Comparison of ENCODE assay signal across 27 mouse cellular contexts in the genomic region with DNA sequence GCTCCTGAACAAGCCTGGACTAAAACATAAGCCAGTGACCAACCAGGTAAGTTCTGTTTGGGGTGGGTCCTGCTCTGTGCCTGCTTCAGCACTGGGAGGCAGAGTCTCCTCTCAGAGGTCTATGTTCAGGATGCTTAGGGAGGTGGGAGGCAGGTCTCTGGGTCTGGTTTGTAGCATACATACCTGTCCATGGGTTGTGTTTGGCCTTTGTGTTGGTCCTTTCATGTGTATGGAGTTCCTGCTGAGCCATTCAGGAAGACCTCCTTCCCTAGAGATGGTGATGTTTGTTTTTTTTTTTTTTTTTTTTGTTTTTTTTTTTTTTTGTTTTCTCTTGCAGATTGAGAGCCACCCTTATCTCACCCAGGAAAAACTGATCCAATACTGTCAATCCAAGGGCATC. TPM values are rescaled to one million over a fixed set of nuclear protein-coding genes. Genes with fewer than 3 reads are reported as not detected.
DNase-seq lines count a peak whose midpoint lies in the region; ATAC-seq and TF ChIP-seq lines count a peak whose summit lies in the region.
"Had no signal": no experiment of that assay in that cellular context is flagged by ENCODE, and none has a peak within 500 bp of the region (broad histone marks: within the 10 kb centered on the region; RNA-seq: fewer than 3 reads in every experiment).

No protein-coding gene starts in this region.

- no peak overlapping the region for H3K9ac ChIP-seq in ES-E14 (ENCODE audit: insufficient read depth, low read depth, low read length, poor library complexity, severe bottlenecking)
- H3K9ac ChIP-seq in midbrain, embryonic 15.5 days, result no peak overlapping the region

- no peaks in the 10 kb centered on the region for H3K4me1 ChIP-seq in ES-E14 (ENCODE audit: control insufficient read depth in 2 of 2, insufficient read depth in 2 of 2, low read length in 2 of 2, poor library complexity in 1 of 2)
- H3K4me1 ChIP-seq in midbrain, embryonic 15.5 days, result no peaks in the 10 kb centered on the region

- H3K27ac ChIP-seq in ES-E14 (ENCODE audit: insufficient read depth, low read depth, low read length, poor library complexity, severe bottlenecking), result no peak overlapping the region
- no peak overlapping the region for H3K27ac ChIP-seq in midbrain, embryonic 15.5 days

- no peaks in the 10 kb centered on the region for H3K36me3 ChIP-seq in ES-E14 (ENCODE audit: control insufficient read depth, insufficient read depth, low read length, poor library complexity, severe bottlenecking)
- no peaks in the 10 kb centered on the region for H3K36me3 ChIP-seq in midbrain, embryonic 15.5 days (replicated peaks)
- H3K36me3 ChIP-seq: G1E had no signal

- no peaks in the 10 kb centered on the region for H3K9me3 ChIP-seq in ES-E14 (ENCODE audit: control insufficient read depth, insufficient read depth, low read depth, low read length)
- no peaks in the 10 kb centered on the region for H3K9me3 ChIP-seq in midbrain, embryonic 15.5 days
- H3K9me3 ChIP-seq: G1E had no signal

- peak; percentile 61 for DNase-seq in ES-CJ7 (ENCODE audit: low read depth, low spot score)
- no peak for DNase-seq in ES-E14 (ENCODE audit: low read depth, low spot score)
- peak; percentile 63 for DNase-seq in R1 (ENCODE audit: low read depth, low spot score)
- DNase-seq in ZHBTc4 (ENCODE audit: low read depth, low spot score), result peak; percentile 35
- DNase-seq in urinary bladder, adult 2 months (ENCODE audit: low spot score), result no peak
- no peak for DNase-seq in thymus, postnatal 36 days
- no peak for DNase-seq in frontal cortex, postnatal 14 days (ENCODE audit: low spot score in 2 of 2)
- DNase-seq: adrenal gland, adult 2 months; adrenal gland, adult 8-10 months; adrenal gland, postnatal 10 days; adrenal gland, postnatal 14 days; adrenal gland, postnatal 25 days; adrenal gland, postnatal 36 days; B cell, adult 2 months; cerebellum, adult 11 months; cerebellum, adult 11-12 months; cerebellum, adult 18-20 months; cerebellum, adult 2 months; cerebellum, adult 8-10 months; cerebellum, adult 9-10 months had no signal

- in situ Hi-C loops in ES-E14 (cut with MboI; ENCODE audit: low sequenced_read_pairs in 2 of 2, unreplicated experiment in 2 of 2), result no loop called here

- no peaks in the 10 kb centered on the region for H3K27me3 ChIP-seq in midbrain, embryonic 15.5 days (replicated peaks)
- H3K27me3 ChIP-seq: CH12.LX, Patski had no signal

- ATAC-seq in midbrain, embryonic 15.5 days (replicated peaks), result no peak
- ATAC-seq: activated CD4-positive, CD25-positive, alpha-beta regulatory T cell, adult 4 months; CD4-positive, CD25-positive, alpha-beta regulatory T cell, adult 4 months; Patski had no signal

- H3K4me3 ChIP-seq in ES-E14 (ENCODE audit: insufficient read depth in 1 of 2, low read depth in 1 of 2, low read length in 2 of 2, poor library complexity in 1 of 2, severe bottlenecking in 1 of 2), result no peak overlapping the region
- no peak overlapping the region for H3K4me3 ChIP-seq in midbrain, embryonic 15.5 days

- no peak overlapping the region for H3K4me2 ChIP-seq in midbrain, embryonic 15.5 days

TF ChIP-seq in ES-E14, 5 proteins besides CTCF, POLR2A, EP300 and RAD21:
- TF ChIP-seq MAFK (IDR thresholded peaks at IDR 0.05; ENCODE audit: insufficient read depth, low read depth, low read length), result no peak
- 0 out of 2 replicates have a peak, but pooled peaks have one; percentile 5 for TF ChIP-seq ZNF384 (IDR thresholded peaks at IDR 0.05; ENCODE audit: low read depth, low read length)

RNA-seq across cellular contexts. Expression of gene Akr1b7, which starts 6.9 kb away (rescaled TPM):
- 0.53 TPM in 1 of 2 replicates, not detected in the other for total RNA-seq in ES-E14 (2012; rRNA removed)
- 0.13 TPM in 1 of 2 replicates, not detected in the other for polyA plus RNA-seq in midbrain, embryonic 15.5 days (2015; fragmentation: Nextera tagmentation; extraction: Ambion mirVana)
- polyA plus RNA-seq in urinary bladder, adult 2 months (2012; rRNA removed), result 2.7 and 3.6 TPM in 2 replicates
- total RNA-seq: G1E, MEL had no signal
- polyA plus RNA-seq: activated CD4-positive, CD25-positive, alpha-beta regulatory T cell, adult 4 months; G1E had no signal

RNA-seq across cellular contexts. Expression of gene Akr1b10, which starts 35.1 kb away (rescaled TPM):
- 16.2 and 22.1 TPM in 2 replicates for total RNA-seq in ES-E14 (2012; rRNA removed)
- polyA plus RNA-seq in midbrain, embryonic 15.5 days (2015; fragmentation: Nextera tagmentation; extraction: Ambion mirVana), result 9.4 and 10.0 TPM in 2 replicates
- polyA plus RNA-seq in urinary bladder, adult 2 months (2012; rRNA removed), result 82.4 and 86.2 TPM in 2 replicates

RNA-seq across cellular contexts. Expression of gene Bpgm, which starts 56.9 kb away (rescaled TPM):
- total RNA-seq in ES-E14 (2012; rRNA removed), result 15.3 and 17.6 TPM in 2 replicates
- 97.1 and 102 TPM in 2 replicates for polyA plus RNA-seq in midbrain, embryonic 15.5 days (2015; fragmentation: Nextera tagmentation; extraction: Ambion mirVana)
- 40.9 and 45.8 TPM in 2 replicates for polyA plus RNA-seq in urinary bladder, adult 2 months (2012; rRNA removed)

Comparison
In these comparisons a context has a peak if more than half of its experiments do, and no peak if none do; other contexts are left out.
1. DNase-seq: peak in ES-CJ7 (single experiment), R1 (single experiment) and ZHBTc4 (single experiment); none in ES-E14 (single experiment), urinary bladder, adult 2 months (single experiment), thymus, postnatal 36 days (0 of 2) and frontal cortex, postnatal 14 days (0 of 2).